Mouse (Mus musculus) embryonic facial prominence, embryonic 10.5 days (tissue): ENCODE data around the gene Nfic. TPM values are rescaled to one million over a fixed set of nuclear protein-coding genes. Genes with fewer than 3 reads are reported as not detected.

Experiments
- DNase-seq: peaks from one replicate; pipeline ENCODE4 v3.0.0-alpha.2; 2017; ENCODE audit warnings: low spot score
- H3K27ac ChIP-seq: fragments of 300-500 bp; sonication (generic); replicated peaks from 2 replicates; pipeline ENCODE4 v1.5.1; 2016; ENCODE audit warnings: mild to moderate bottlenecking
- H3K27me3 ChIP-seq: fragments of 300-500 bp; sonication (generic); replicated peaks from 2 replicates; pipeline ENCODE4 v1.6.1; 2016; ENCODE audit warnings: low read depth, mild to moderate bottlenecking; ENCODE audit not compliant: poor library complexity, severe bottlenecking
- H3K36me3 ChIP-seq: fragments of 300-500 bp; sonication (generic); replicated peaks from 2 replicates; pipeline ENCODE4 v1.6.1; 2016; ENCODE audit warnings: mild to moderate bottlenecking, moderate library complexity
- H3K4me1 ChIP-seq: fragments of 300-500 bp; sonication (generic); 2 replicates; pipeline ENCODE4 v1.6.1; 2016
- H3K4me3 ChIP-seq: fragments of 300-500 bp; sonication (generic); 2 replicates; pipeline ENCODE4 v1.5.1; 2016; ENCODE audit warnings: mild to moderate bottlenecking, moderate library complexity
- H3K9me3 ChIP-seq: fragments of 300-500 bp; sonication (generic); 2 replicates; pipeline ENCODE4 v1.6.1; 2016; ENCODE audit warnings: mild to moderate bottlenecking
- WGBS: fragments of 180-500 bp; shearing (Covaris S2); methylation state at CpG from one replicate; pipeline ENCODE4 v1.1.7; 2016; 5-methylcytosine and 5-hydroxymethylcytosine counted together
- polyA plus RNA-seq: library from polyadenylated mRNA; unstranded; fragments of >200 nt; fragmentation: Nextera tagmentation; extraction: Ambion mirVana; gene quantifications from 2 replicates; pipeline ENCODE4 v1.2.1, GENCODE M21; 2016

The Nfic gene
- polyA plus RNA-seq, 1 experiment from 2014 or later: 20.2 TPM

GRCm38 (mm10) chr10:81462917-81463316 lies 7.5 kb upstream of the Nfic start:
- Histone ChIP-seq H3K36me3 (no peaks in the 10 kb centered on the region), H3K27ac (no peak overlapping the region), H3K9me3 (no peaks in the 10 kb centered on the region), H3K4me1 (peaks cover 30% of the 10 kb centered on the region), H3K27me3 (peaks cover 100% of the 10 kb centered on the region), H3K4me3 (no peak overlapping the region)
- WGBS: 76% methylated on average over 7 of the region's 7 CpGs
- peak; percentile 9 for DNase-seq

GRCm38 (mm10) chr10:81462415-81462804 lies 7.0 kb upstream of the Nfic start:
- 32% methylated on average over 7 of the region's 7 CpGs for whole genome bisulfite sequencing
- Histone ChIP-seq H3K36me3 (no peaks in the 10 kb centered on the region), H3K27me3 (peaks cover 100% of the 10 kb centered on the region), H3K4me3 (peak overlapping the region; percentile 23; the same call in 1 of the 2 replicates), H3K9me3 (no peaks in the 10 kb centered on the region), H3K27ac (no peak overlapping the region), H3K4me1 (peaks cover 30% of the 10 kb centered on the region)
- DNase-seq: peak; percentile 9

- Histone ChIP-seq H3K27me3 (peaks cover 100% of the 10 kb centered on the region), H3K9me3 (no peaks in the 10 kb centered on the region), H3K4me3 (peak overlapping the region; percentile 23), H3K36me3 (no peaks in the 10 kb centered on the region), H3K4me1 (peaks cover 30% of the 10 kb centered on the region), H3K27ac (no peak overlapping the region)
- whole genome bisulfite sequencing: 5% methylated on average over 16 of the region's 16 CpGs
- peak; percentile 8 for DNase-seq
Measured at GRCm38 (mm10) chr10:81461673-81462414, 6.4 kb upstream of the Nfic start.

- DNase-seq: no peak
- Histone ChIP-seq H3K27me3 (peaks cover 100% of the 10 kb centered on the region), H3K27ac (no peak overlapping the region), H3K9me3 (no peaks in the 10 kb centered on the region), H3K4me1 (peaks cover 30% of the 10 kb centered on the region), H3K36me3 (no peaks in the 10 kb centered on the region), H3K4me3 (no peak overlapping the region)
- WGBS: 37% methylated on average over 11 of the region's 11 CpGs
Measured at GRCm38 (mm10) chr10:81460951-81461350, 5.5 kb upstream of the Nfic start.

GRCm38 (mm10) chr10:81460471-81460870 lies 5.0 kb upstream of the Nfic start:
- WGBS: 27% methylated on average over 20 of the region's 20 CpGs
- Histone ChIP-seq H3K4me1 (peaks cover 30% of the 10 kb centered on the region), H3K36me3 (no peaks in the 10 kb centered on the region), H3K27ac (no peak overlapping the region), H3K4me3 (no peak overlapping the region), H3K9me3 (no peaks in the 10 kb centered on the region), H3K27me3 (peaks cover 100% of the 10 kb centered on the region)
- DNase-seq: peak; percentile 10

- H3K4me1 ChIP-seq: peaks cover 19% of the 10 kb centered on the region
- H3K27me3 ChIP-seq: peaks cover 100% of the 10 kb centered on the region
- H3K9me3 ChIP-seq: no peaks in the 10 kb centered on the region
- no peak overlapping the region for H3K4me3 ChIP-seq
- H3K27ac ChIP-seq: no peak overlapping the region
- WGBS: 71% methylated on average over 21 of the region's 21 CpGs
- DNase-seq: no peak
- no peaks in the 10 kb centered on the region for H3K36me3 ChIP-seq
Measured at GRCm38 (mm10) chr10:81459399-81459798, 4.0 kb upstream of the Nfic start.

GRCm38 (mm10) chr10:81458267-81458666 lies 2.8 kb upstream of the Nfic start:
- Histone ChIP-seq H3K27me3 (peaks cover 100% of the 10 kb centered on the region), H3K4me3 (no peak overlapping the region), H3K36me3 (no peaks in the 10 kb centered on the region), H3K9me3 (no peaks in the 10 kb centered on the region), H3K4me1 (peaks cover 11% of the 10 kb centered on the region), H3K27ac (no peak overlapping the region)
- WGBS: 80% methylated on average over 6 of the region's 6 CpGs
- DNase-seq: no peak

- no peak overlapping the region for H3K27ac ChIP-seq
- DNase-seq: no peak
- 88% methylated on average over 8 of the region's 8 CpGs for WGBS
Measured at GRCm38 (mm10) chr10:81457624-81458023, 2.2 kb upstream of the Nfic start.

GRCm38 (mm10) chr10:81456983-81457563 lies 1.6 kb upstream of the Nfic start:
- peaks cover 21% of the 10 kb centered on the region for H3K4me1 ChIP-seq
- H3K4me3 ChIP-seq: no peak overlapping the region
- no peak for DNase-seq
- no peak overlapping the region for H3K27ac ChIP-seq
- H3K9me3 ChIP-seq: no peaks in the 10 kb centered on the region
- 58% methylated on average over 12 of the region's 12 CpGs for WGBS
- peaks cover 100% of the 10 kb centered on the region for H3K27me3 ChIP-seq
- no peaks in the 10 kb centered on the region for H3K36me3 ChIP-seq

More at GRCm38 (mm10) chr10:81457624-81458023, 2.2 kb upstream of the Nfic start:
- peaks cover 100% of the 10 kb centered on the region for H3K27me3 ChIP-seq
- peaks cover 17% of the 10 kb centered on the region for H3K4me1 ChIP-seq
- H3K4me3 ChIP-seq: no peak overlapping the region
- no peaks in the 10 kb centered on the region for H3K9me3 ChIP-seq
- H3K36me3 ChIP-seq: no peaks in the 10 kb centered on the region

- peaks cover 11% of the 10 kb centered on the region for H3K4me1 ChIP-seq
- no peaks in the 10 kb centered on the region for H3K9me3 ChIP-seq
- H3K4me3 ChIP-seq: no peak overlapping the region
- peaks cover 90% of the 10 kb centered on the region for H3K27me3 ChIP-seq
- no peak overlapping the region for H3K27ac ChIP-seq
- DNase-seq: peak; percentile 8
- WGBS: 77% methylated on average over 2 of the region's 2 CpGs
- no peaks in the 10 kb centered on the region for H3K36me3 ChIP-seq
Measured at GRCm38 (mm10) chr10:81454106-81454505, 1.3 kb downstream of the Nfic start.

GRCm38 (mm10) chr10:81452947-81453288 lies 2.5 kb downstream of the Nfic start:
- DNase-seq: peak; percentile 23
- Histone ChIP-seq H3K4me1 (peaks cover 11% of the 10 kb centered on the region), H3K27ac (no peak overlapping the region), H3K9me3 (no peaks in the 10 kb centered on the region), H3K4me3 (peak overlapping the region; percentile 36; the same call in 1 of the 2 replicates), H3K27me3 (peaks cover 78% of the 10 kb centered on the region), H3K36me3 (no peaks in the 10 kb centered on the region)
- 4% methylated on average over 14 of the region's 14 CpGs for WGBS

- Histone ChIP-seq H3K36me3 (no peaks in the 10 kb centered on the region), H3K27me3 (peaks cover 72% of the 10 kb centered on the region), H3K9me3 (no peaks in the 10 kb centered on the region), H3K27ac (no peak overlapping the region), H3K4me3 (peak overlapping the region; percentile 36), H3K4me1 (peaks cover 11% of the 10 kb centered on the region)
- DNase-seq: peak; percentile 11
- WGBS: 11% methylated on average over 36 of the region's 36 CpGs
Measured at GRCm38 (mm10) chr10:81452237-81452946, 3.0 kb downstream of the Nfic start.

- Histone ChIP-seq H3K4me3 (no peak overlapping the region), H3K9me3 (no peaks in the 10 kb centered on the region), H3K27me3 (peaks cover 62% of the 10 kb centered on the region), H3K4me1 (peaks cover 11% of the 10 kb centered on the region), H3K27ac (no peak overlapping the region), H3K36me3 (no peaks in the 10 kb centered on the region)
- WGBS: 62% methylated on average over 6 of the region's 6 CpGs
- DNase-seq: no peak
Measured at GRCm38 (mm10) chr10:81451365-81451745, 4.1 kb downstream of the Nfic start.
